Mouse (Mus musculus) retina, adult 2 months (tissue): ENCODE data around the gene Bsph2.

ENCODE experiments used
- DNase-seq: peaks from one replicate; pipeline ENCODE4 v3.0.0-alpha.2; 2012; ENCODE audit warnings: low read depth, low spot score

Bsph2 gene

GRCm38 (mm10) chr7:13570967-13571366 is at the start of gene Bsph2:
Gene Bsph2 (minus strand): TSS chr7:13571067.
- DNase-seq, result no peak

- peak; percentile 28 for DNase-seq
Measured at GRCm38 (mm10) chr7:13511539-13511938, 59.3 kb downstream of the Bsph2 start.
